Mouse (Mus musculus): ENCODE results near the gene Hint1. TPM values are rescaled to one million over a fixed set of nuclear protein-coding genes. Genes with fewer than 3 reads are reported as not detected.
A peak's percentile ranks its signal among the peaks of the same experiment; 100 is the strongest.
"Not testable (repeated sequence)": the region's sequence is repeated elsewhere in the genome, so short reads cannot be mapped to it uniquely, and the experiment has no call there.

The Hint1 gene
- total RNA-seq, 2 experiments from 2014 or later: 161 to 192 TPM

DNA sequence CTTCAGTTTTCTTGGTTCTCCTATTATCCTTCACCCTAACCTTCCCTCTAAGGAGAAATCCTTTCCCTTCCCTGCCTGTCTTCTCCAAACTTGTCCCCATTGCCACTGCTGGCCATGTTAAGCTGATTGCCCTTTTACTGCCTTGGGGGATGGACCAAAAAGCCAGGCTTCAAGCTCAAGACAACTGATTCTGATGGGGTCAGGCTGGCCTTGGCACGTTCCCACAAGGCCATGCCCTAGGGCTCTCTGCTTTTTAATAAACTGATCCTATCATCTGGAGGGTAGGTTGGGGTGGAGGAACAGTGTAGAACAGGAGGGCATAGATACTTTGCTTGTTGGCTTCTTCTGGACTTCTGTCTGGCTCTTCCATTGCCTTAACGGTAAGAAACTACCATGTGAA, 19.2 kb downstream of the Hint1 start:
- DNase-seq: no peak
- intact Hi-C loops (cut with DNase I): no loop called here

DNA sequence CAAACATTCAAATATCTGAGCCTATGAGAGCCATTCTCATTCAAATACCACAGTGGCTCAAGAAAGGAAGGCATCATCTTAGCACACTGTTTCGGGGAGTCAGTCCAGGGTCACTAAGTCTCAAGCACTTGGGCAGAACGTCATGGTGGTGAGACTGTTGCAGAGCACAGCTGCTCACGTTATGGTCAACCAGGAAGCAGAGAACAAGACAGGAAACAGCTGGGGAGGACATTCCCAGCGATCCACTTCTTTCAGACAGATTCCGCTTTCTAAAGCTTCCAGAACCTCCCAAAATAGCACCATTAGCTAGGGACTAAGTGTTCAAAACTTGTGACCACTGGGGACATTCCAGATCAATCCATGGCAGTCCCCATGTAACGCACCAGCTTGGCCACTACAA, 21.7 kb downstream of the Hint1 start:
- intact Hi-C loops (cut with DNase I): no loop called here
- no peak for DNase-seq

DNA sequence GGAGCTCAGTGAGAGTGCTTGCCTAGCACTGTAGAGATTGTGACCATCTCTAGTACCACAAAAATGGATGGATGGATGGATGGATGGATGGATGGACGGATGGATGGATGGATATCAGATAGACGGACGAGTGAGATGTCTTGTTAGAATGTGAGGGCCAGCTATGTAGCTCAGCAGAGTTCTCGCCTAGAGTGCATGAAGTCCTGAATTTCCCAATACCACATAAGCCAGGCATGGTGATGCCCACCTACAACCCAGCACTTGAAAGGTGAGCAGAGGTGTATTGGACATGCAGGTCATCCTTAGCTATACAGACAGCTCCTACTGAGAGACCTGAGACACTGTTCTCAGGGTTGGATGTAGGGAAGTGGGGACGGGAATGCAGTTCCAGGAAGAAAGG, 25.2 kb downstream of the Hint1 start:
- intact Hi-C loops (cut with DNase I): no loop called here
- no peak for DNase-seq

DNA sequence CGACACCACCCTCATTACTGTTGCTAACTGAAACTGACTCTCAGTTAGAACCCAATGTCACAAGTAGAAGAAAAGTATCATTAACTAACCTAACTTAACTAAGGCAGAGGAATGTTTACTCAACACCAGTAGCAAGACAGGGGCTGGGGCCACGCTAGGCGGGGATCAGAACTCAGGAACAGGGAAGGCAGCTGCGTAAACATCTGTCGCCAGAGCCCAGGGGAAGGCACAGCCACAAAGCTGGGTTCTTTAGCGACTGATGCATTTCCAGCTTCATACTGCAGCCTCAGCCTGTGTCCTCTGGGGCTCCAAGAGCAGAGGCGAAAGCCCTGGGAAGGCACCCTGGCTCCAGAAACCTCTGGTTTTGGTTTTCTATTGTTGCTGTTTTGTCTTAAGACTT, 25.9 kb downstream of the Hint1 start:
- no peak for DNase-seq
- intact Hi-C loops (cut with DNase I): no loop called here

DNA sequence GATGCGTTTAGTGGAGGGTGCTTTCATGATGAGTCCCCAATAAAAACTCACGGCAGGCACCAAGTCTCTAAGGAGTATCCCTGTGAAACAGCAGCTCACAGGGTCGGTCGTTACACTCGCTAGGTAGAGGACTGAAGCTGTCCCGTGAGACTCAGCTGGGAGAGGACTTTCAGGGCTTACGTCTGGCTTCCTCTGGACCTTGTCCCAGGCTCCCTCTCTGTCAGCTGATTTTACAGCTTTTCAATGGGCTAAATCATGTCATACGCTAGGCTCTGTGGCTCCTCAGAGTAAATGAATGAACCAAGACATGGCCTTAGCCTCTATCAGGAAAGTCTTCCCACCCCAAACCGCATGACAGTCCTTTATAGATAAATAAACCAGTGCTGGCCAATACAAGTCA, 28.4 kb downstream of the Hint1 start:
- intact Hi-C loops (cut with DNase I): no loop called here

DNA sequence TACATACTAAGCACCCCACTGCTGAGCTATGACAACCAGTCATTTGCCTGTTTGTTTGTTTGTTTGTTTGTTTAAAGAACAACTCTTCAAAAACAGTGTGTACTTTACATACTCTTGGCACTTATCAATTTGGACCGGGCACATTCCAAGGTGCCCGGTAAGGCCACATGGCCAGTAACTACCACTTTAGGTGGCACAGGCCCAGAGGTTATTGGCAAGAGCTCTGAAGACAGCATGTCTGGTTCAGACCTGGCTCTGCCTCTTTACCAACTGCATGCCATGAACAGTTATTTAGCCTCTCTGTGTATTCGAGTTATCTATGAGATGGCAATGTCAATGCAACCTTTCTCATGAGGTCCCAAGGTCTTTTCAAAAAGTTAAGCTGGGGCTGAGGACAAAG, 30.5 kb downstream of the Hint1 start:
- DNase-seq; intact Hi-C loops (cut with DNase I): not testable (repeated sequence)

More for the DNA sequence above, 28.4 kb downstream of the Hint1 start:
- DNase-seq: no peak

DNA sequence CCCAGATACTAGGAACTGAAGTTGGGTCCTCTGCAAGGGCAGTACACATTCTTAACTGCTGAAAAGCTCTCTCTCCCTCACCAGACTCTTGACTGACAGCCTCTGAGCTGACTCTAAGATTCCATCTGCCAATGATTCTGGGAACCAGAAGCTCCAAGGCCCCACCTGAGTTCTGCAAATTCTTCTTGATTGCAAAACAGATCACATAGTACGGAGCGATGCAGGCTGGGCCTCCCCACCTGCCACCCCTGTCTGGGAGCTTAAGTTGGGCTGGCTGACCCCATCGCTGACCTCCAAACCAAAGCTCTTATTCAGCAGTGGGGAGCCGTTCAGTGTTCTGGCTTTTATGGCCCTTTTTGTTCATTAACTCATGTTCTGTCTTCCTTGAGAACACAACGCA, 31.3 kb downstream of the Hint1 start:
- intact Hi-C loops (cut with DNase I): no loop called here
- no peak for DNase-seq

DNA sequence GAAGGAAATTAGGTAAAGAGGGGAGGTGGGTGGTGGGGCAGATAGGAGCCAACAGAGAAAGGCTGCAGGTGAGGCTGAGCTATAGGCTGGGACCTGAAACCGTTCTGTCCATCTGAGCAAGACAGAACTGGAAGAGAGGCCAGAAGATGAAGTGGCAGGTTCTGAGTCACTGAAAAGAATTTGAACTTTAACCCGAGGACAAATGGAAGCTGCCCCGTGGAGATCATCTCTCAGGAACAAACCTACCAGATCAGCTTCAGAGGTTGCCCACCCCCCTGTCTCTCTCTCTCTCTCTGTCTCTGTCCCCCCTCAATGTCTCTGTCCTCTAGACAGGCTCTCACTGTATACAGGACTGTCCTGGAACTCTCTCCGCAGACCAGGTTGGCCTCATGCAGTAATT, 33.5 kb downstream of the Hint1 start:
- intact Hi-C loops (cut with DNase I): no loop called here
- DNase-seq: no peak

DNA sequence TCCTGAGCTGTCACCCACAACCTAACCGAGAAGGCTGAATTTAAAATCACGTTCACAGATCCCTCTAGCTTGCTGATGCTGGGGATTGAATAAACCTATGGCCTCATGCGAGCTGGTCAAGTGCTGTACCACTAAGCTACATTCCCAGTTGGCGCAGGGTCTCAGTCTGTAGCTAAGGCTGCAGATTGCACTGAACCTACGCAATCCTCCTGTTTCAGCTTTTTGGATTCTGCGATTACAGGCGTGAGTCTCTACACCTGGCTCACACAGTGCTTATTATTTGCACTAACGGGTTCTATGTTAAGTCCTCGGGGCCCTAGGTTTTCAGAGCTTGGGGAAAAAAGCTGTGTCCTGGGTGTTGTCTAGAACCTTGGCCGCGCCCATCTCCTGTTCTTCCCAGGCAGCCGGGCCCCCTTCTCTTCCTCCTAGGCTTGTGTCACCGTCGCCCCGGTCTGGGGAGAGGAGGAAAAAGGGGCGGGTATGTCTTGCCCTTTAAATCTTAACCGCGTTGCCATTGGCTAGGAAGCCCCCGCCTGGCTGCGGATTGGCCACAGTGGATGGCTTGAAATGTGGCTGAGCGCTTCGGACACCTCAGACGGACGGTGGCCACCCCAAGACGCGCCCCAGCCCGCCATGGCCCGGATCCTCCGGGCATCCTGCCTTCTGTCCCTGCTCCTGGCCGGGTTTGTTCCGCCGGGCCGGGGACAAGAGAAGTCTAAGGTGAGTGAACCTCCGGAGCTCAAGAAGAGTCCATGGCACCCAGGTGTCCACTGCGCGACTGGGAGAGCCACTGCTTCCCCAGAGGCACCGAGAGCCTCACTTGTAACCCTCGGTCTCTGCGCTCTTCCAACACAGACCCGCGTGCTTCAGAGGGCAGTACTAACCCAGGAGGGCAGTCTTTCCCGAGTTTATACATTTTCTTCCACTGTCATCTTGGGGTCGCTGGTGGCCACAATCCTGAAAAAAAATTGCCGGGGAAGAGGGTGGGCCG, 36.4 kb downstream of the Hint1 start, which contains the start of gene Gpx3:
Gene Gpx3 (plus strand): TSS at position 121 of the 991 bp plus-strand sequence.
- intact Hi-C loops (cut with DNase I): no loop called here
- peak; percentile 76 to 79 for DNase-seq

DNA sequence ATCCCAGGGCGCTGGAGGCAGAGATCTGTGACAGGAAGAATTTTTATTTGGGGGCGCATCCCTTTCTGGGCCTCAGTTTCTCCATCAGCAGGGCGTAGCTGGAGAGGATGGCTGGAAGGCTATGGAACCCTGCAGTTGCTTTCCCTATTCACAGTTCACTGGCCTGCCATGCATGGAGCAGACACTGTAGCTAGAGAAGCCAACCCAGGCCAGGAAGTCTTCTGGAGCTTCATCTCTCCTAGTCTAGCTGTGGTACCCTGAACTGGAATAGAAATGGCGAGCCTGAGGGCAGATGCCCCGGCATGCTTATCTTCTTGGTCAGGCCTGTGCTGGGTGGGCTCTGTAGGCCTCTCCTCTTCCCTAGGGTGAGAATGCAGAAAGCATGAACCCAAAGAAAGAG, 37.2 kb downstream of the Hint1 start:
- intact Hi-C loops (cut with DNase I): no loop called here
- DNase-seq: no peak

DNA sequence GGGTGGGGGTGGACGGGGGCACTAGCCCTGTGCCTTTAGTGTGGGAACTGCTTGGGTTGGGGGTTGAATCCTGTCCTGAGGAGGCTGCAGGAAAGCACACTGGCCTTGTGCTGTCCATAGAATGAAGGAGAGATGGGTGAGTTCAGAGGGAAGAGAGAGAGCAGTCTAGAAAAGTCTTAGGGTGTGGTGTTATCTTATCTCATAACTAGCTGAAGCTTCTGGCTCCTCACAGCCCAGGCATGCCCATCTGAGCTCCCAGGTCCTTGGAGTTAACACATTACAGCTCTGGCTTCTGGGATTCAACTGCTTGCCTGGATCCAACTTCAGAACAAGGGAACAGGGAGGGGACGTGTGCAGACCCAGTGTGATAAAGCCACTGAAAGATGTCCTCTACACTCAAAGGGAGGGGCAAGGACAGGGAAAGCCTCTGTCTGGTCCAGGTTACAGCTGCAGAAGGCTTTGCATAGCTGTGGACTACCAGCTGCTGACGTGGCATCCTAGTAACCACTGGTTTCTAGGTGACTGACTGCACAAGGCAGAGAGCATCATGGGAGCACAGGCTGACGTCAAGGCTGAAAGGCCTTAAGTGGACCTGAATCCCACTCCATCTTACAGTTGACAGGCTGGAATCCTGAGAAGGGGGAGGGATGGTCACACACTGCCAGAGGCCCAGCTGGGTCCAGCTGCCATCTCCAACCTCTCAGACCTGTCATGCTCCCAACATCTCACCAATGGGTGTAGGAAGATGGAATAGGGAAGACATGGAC, 37.9 kb downstream of the Hint1 start:
- DNase-seq: no peak

DNA sequence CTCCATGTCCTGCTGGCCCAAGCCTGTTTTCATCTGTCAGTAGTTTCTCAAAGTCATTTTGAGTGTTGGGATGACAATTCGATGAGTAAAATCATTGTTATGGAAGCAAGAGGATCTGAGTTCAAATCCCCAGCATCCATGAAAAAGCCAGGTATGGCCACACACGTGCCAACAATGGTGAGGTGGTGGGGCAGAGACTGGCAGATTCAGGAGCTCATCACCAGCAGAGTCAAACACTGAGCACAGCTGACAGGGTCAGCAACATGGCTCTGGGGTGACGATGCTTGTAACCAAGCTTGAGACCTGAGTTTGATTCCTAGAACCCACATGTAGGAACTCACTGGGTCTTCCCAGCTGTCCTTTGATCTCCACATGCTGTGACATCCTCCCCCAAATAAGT, 38.9 kb downstream of the Hint1 start:
- DNase-seq: no peak
- intact Hi-C loops (cut with DNase I): no loop called here

More for the DNA sequence above, 37.9 kb downstream of the Hint1 start:
- intact Hi-C loops (cut with DNase I): no loop called here

DNA sequence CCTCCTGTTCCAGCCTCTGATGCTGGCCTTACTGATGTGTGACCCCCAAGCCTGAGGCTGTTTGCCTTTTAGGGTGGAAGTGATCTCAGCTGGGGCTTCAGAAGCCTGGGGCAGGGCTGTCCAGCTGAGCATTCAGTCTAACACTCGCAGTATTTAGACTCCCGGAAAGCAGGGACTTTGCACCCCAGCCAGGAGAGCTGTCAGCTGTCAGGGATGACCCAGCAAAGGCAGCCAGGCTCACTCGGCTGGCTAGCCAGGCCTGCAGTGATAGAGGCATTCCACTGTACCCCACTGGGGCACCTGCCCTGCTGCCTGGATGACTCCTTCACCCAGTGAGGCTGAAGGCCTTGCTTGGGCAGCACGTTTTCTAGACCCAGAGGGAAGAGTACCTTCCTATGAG, 39.7 kb downstream of the Hint1 start:
- no peak for DNase-seq
- intact Hi-C loops (cut with DNase I): no loop called here

DNA sequence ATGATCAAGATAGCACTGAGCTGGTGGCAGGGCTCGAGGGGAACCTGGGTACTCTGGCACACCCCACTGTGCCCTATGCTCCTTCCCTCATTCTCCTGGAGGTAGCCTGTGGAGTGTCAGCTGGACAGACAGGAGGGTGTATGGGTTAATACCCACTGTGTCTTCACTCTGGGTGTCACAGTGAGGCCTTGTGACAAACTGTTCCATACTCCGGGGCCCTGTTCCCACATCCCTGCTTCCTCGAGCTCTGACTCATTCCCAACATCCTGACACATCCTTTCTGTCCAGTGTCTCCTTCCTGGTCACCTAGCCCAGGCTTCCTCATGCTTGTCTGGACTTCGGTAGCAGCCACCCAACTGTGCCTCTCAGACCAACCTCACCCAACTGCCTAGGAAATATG, 40.3 kb downstream of the Hint1 start:
- DNase-seq: no peak
- intact Hi-C loops (cut with DNase I): no loop called here

DNA sequence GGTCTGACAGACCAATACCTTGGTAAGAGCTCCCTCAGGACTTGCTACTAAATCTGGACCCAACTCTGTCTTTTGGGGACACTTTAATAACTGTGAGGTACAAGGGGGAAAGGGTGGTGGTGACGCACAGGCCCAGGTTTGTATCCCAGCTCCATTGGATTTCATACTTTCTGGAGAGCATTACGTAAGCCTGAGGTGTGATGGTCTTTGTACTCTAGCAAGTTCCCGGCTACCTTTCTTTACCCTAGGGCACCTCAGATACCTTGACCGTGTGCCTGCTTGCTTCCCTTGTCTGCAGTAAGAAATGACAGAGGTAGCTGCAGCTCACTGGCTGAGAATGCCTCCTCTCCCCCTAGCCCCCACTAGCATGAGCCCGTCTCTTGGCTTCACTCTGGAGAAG, 41.1 kb downstream of the Hint1 start:
- DNase-seq: no peak
- intact Hi-C loops (cut with DNase I): no loop called here

DNA sequence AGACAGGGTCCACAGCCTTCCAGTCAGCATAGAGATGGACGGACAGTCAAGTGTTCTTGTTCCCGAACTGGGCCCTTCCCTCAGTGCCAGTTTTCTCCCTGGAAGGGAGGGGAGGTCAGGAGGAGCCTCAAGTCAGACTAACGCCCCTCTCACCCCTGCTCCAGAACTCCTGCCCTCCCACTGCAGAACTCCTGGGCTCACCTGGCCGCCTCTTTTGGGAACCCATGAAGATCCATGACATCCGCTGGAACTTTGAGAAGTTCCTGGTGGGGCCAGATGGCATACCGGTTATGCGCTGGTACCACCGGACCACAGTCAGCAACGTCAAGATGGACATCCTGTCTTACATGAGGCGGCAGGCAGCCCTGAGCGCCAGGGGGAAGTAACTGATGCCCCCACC, 43.1 kb downstream of the Hint1 start:
- DNase-seq: no peak
- intact Hi-C loops (cut with DNase I): no loop called here

DNA sequence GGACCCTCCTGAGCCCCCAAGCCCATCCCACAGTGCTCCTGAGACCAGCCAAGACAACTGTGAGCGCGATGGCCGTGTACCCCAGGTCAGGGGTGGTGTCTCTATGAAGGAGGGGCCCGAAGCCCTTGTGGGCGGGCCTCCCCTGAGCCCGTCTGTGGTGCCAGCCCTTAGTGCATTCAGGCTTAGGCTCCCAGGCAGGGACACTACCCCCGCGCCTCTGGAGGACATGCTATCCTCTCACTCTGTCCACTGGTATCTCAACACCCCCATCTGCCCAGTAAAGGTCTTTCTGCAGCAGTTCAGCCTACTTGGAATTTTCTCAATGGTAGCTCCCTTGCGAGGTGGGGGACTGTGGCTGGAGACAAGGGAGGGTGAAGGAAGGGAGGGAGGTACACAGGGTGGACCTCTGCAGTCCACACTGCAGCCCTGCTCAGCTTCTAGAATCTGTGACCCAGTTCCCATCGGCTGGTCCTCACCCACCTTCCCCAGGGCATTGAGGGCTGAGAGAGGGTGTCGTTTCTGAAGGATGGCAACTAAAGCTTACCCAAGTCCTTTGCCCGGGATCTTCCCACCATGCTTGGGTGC, 44.0 kb downstream of the Hint1 start:
- no peak for DNase-seq
- intact Hi-C loops (cut with DNase I): no loop called here

DNA sequence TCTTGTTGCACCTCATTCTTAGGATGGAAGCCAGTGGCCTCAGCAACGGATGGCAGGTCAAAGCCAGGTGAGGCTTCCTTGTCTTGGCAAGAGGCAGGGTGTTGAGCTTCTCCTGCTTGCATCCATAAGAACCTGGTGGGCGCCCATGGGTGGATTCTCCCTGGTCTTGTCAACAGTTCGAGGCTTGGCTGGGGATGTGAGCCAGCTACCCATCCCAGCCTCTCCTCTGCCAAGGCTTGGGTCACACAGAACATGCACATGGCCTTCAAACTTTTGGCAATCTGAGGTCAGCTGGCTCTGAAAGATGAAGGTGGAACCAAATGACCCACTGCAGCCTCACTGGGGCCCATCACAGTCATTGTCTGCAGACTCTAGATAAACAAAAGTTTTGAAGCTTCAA, 45.0 kb downstream of the Hint1 start:
- intact Hi-C loops (cut with DNase I): no loop called here

DNA sequence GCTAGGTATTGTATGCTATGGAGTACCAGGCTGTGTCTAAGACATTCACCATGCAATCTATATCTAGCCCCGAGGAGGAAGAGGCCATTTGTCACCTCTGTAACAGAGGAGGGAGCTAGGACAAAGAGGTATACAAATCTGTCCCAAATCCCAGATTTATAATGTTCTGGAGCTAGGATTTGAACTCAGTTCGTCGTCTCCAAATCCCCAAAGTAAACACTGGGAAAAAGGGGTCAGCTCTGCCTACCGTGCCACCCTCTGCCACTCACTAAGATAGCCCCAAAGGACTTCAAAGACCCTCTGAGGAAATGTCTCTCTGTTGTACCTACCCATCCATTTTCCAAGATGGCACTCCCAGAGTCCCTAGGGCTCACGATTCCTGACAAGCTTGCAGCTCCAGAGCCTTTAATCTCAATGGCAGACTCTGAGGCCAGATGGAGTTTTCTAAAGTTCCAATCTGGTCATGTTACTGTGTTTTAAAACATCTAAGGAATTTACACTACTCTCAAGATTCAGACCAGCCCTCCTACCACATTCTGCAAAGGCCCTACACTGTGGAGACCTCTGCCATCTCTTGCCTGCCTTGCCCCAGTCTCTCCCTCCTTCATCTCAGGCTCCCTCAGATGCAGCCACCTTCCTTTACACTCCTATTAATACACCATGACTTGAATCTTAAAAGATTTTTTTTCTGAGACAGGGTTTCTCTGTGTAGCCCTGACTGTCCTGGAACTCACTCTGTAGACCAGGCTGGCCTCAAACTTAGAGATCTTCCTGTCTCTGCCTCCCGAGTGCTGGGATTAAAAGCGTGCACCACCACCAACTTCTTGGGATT, 45.7 kb downstream of the Hint1 start:
- intact Hi-C loops (cut with DNase I): no loop called here
- no peak for DNase-seq

More for the DNA sequence above, 45.0 kb downstream of the Hint1 start:
- DNase-seq: no peak
